Mouse (Mus musculus) lung, postnatal 0 days (tissue): Measurements from ENCODE around the gene Galnt7. TPM values are rescaled to one million over a fixed set of nuclear protein-coding genes. Genes with fewer than 3 reads are reported as not detected.
A peak's percentile ranks its signal among the peaks of the same experiment; 100 is the strongest.

Experiments
- ATAC-seq: fragments of 200-750 bp; cut with Nextera tagmentation; 2 replicates; pipeline ENCODE4 v1.8.0; 2017; ENCODE audit warnings: moderate library complexity
- DNase-seq: peaks from one replicate; pipeline ENCODE4 v3.0.0-alpha.2; 2016; ENCODE audit warnings: low spot score
- H3K27ac ChIP-seq: fragments of 300-500 bp; sonication (generic); 2 replicates; pipeline ENCODE4 v1.5.1; 2014; ENCODE audit warnings: antibody characterized with exemption, mild to moderate bottlenecking, low read length, mixed read lengths
- H3K27me3 ChIP-seq: fragments of 300-500 bp; sonication (generic); replicated peaks from 2 replicates; pipeline ENCODE4 v1.6.1; 2014; ENCODE audit warnings: low read length, mixed read lengths; ENCODE audit not compliant: insufficient read depth
- H3K36me3 ChIP-seq: fragments of 300-500 bp; sonication (generic); 2 replicates; pipeline ENCODE4 v1.6.1; 2014; ENCODE audit warnings: low read length, mixed read lengths; ENCODE audit not compliant: insufficient read depth
- H3K4me1 ChIP-seq: fragments of 300-500 bp; sonication (generic); 2 replicates; pipeline ENCODE4 v1.6.1; 2014; ENCODE audit warnings: antibody characterized with exemption, low read depth, low read length, mixed read lengths; ENCODE audit not compliant: insufficient read depth
- H3K4me2 ChIP-seq: fragments of 300-500 bp; sonication (generic); replicated peaks from 2 replicates; pipeline ENCODE4 v1.6.1; 2014; ENCODE audit warnings: low read depth, mild to moderate bottlenecking, low read length, moderate library complexity, mixed read lengths
- H3K4me3 ChIP-seq: fragments of 300-500 bp; sonication (generic); 2 replicates; pipeline ENCODE4 v1.5.1; 2014; ENCODE audit warnings: low read depth, low read length
- H3K9ac ChIP-seq: fragments of 300-500 bp; sonication (generic); replicated peaks from 2 replicates; pipeline ENCODE4 v1.6.1; 2014; ENCODE audit warnings: low read depth, mild to moderate bottlenecking
- H3K9me3 ChIP-seq: fragments of 300-500 bp; sonication (generic); 2 replicates; pipeline ENCODE4 v1.6.1; 2016; ENCODE audit warnings: low read length, mixed read lengths
- CTCF ChIP-seq: IDR thresholded peaks from 2 replicates; pipeline ENCODE4 v1.5.1; 2016; ENCODE audit warnings: antibody characterized with exemption, mild to moderate bottlenecking
- EP300 ChIP-seq: IDR thresholded peaks from 2 replicates; pipeline ENCODE4 v1.6.1; 2016; ENCODE audit warnings: antibody characterized with exemption, mild to moderate bottlenecking, control low read depth
- WGBS: fragments of 180-500 bp; shearing (Covaris S2); extraction: QIAGEN DNeasy Blood & Tissue Kit; methylation state at CpG from one replicate; pipeline ENCODE4 v1.1.7; 2014; 5-methylcytosine and 5-hydroxymethylcytosine counted together
- polyA plus RNA-seq: library from polyadenylated mRNA; unstranded; fragments of >200 nt; fragmentation: Nextera tagmentation; extraction: Ambion mirVana; gene quantifications from 2 replicates; pipeline ENCODE4 v1.2.1, GENCODE M21; 2015

The Galnt7 gene
- polyA plus RNA-seq, result 5.0 and 5.7 TPM in 2 replicates

GRCm38 (mm10) chr8:57652456-57653055, at the start of gene Galnt7:
TSS of gene Galnt7 (minus strand) at chr8:57653032.
- peak; percentile 80 for ATAC-seq
- Histone ChIP-seq H3K9ac (peak within 1 kb of the TSS; percentile 75), H3K4me2 (peak within 1 kb of the TSS; percentile 99), H3K4me1 (no peaks in the 10 kb centered on the region), H3K4me3 (peak within 1 kb of the TSS; percentile 88), H3K27ac (peak within 1 kb of the TSS; percentile 90), H3K9me3 (no peaks in the 10 kb centered on the region), H3K36me3 (no peaks in the 10 kb centered on the region), H3K27me3 (no peaks in the 10 kb centered on the region)
- DNase-seq, result peak; percentile 63
- TF ChIP-seq EP300 (no peak), CTCF (no peak)
- WGBS, result 3% methylated on average over 14 of the region's 74 CpGs

- Histone ChIP-seq H3K9ac (no peak overlapping the region), H3K9me3 (no peaks in the 10 kb centered on the region), H3K27me3 (no peaks in the 10 kb centered on the region), H3K36me3 (no peaks in the 10 kb centered on the region), H3K4me1 (no peaks in the 10 kb centered on the region), H3K27ac (no peak overlapping the region), H3K4me3 (no peak overlapping the region), H3K4me2 (no peak overlapping the region)
- 51% methylated on average over 7 of the region's 7 CpGs for WGBS
- no peak for TF ChIP-seq EP300
- no peak for TF ChIP-seq CTCF
- ATAC-seq (no peak), DNase-seq (no peak)
Measured at GRCm38 (mm10) chr8:57688633-57689032, 35.8 kb upstream of the Galnt7 start.

- H3K9me3 ChIP-seq, result no peaks in the 10 kb centered on the region
- TF ChIP-seq EP300 (no peak), CTCF (no peak)
- DNase-seq (no peak), ATAC-seq (no peak)
- no peaks in the 10 kb centered on the region for H3K27me3 ChIP-seq
- H3K9ac ChIP-seq, result no peak overlapping the region
- no peak overlapping the region for H3K27ac ChIP-seq
- H3K4me2 ChIP-seq, result no peak overlapping the region
- WGBS, result 90% methylated on average over 3 of the region's 3 CpGs
- no peak overlapping the region for H3K4me3 ChIP-seq
- H3K4me1 ChIP-seq, result no peaks in the 10 kb centered on the region
- H3K36me3 ChIP-seq, result no peaks in the 10 kb centered on the region
Measured at GRCm38 (mm10) chr8:57685803-57686202, 33.0 kb upstream of the Galnt7 start.

- no peak for TF ChIP-seq EP300
- no peak for TF ChIP-seq CTCF
- Histone ChIP-seq H3K27ac (no peak overlapping the region), H3K9ac (no peak overlapping the region), H3K36me3 (no peaks in the 10 kb centered on the region), H3K4me2 (no peak overlapping the region), H3K4me1 (no peaks in the 10 kb centered on the region), H3K4me3 (no peak overlapping the region), H3K9me3 (no peaks in the 10 kb centered on the region), H3K27me3 (no peaks in the 10 kb centered on the region)
- DNase-seq (no peak), ATAC-seq (no peak)
- 75% methylated on average over 5 of the region's 5 CpGs for WGBS
Measured at GRCm38 (mm10) chr8:57680044-57680443, 27.2 kb upstream of the Galnt7 start.

GRCm38 (mm10) chr8:57664121-57664520, 11.3 kb upstream of the Galnt7 start:
- no peak overlapping the region for H3K27ac ChIP-seq
- no peaks in the 10 kb centered on the region for H3K36me3 ChIP-seq
- H3K9me3 ChIP-seq, result no peaks in the 10 kb centered on the region
- no peaks in the 10 kb centered on the region for H3K27me3 ChIP-seq
- no peaks in the 10 kb centered on the region for H3K4me1 ChIP-seq
- H3K9ac ChIP-seq, result no peak overlapping the region
- no peak overlapping the region for H3K4me2 ChIP-seq
- H3K4me3 ChIP-seq, result no peak overlapping the region
- 77% methylated on average over 2 of the region's 2 CpGs for WGBS
- ATAC-seq (no peak), DNase-seq (no peak)
- TF ChIP-seq CTCF (no peak), EP300 (no peak)

- H3K27me3 ChIP-seq, result no peaks in the 10 kb centered on the region
- no peak for DNase-seq
- H3K4me1 ChIP-seq, result no peaks in the 10 kb centered on the region
- no peak overlapping the region for H3K9ac ChIP-seq
- H3K27ac ChIP-seq, result no peak overlapping the region
- 80% methylated on average over 2 of the region's 2 CpGs for WGBS
- TF ChIP-seq EP300 (no peak), CTCF (no peak)
- no peaks in the 10 kb centered on the region for H3K9me3 ChIP-seq
- H3K4me2 ChIP-seq, result no peak overlapping the region
- no peak overlapping the region for H3K4me3 ChIP-seq
- ATAC-seq, result no peak
- no peaks in the 10 kb centered on the region for H3K36me3 ChIP-seq
Measured at GRCm38 (mm10) chr8:57660019-57660418, 7.2 kb upstream of the Galnt7 start.

- H3K4me2 ChIP-seq, result no peak overlapping the region
- no peak for TF ChIP-seq EP300
- no peak for TF ChIP-seq CTCF
- H3K27me3 ChIP-seq, result no peaks in the 10 kb centered on the region
- H3K36me3 ChIP-seq, result no peaks in the 10 kb centered on the region
- no peaks in the 10 kb centered on the region for H3K4me1 ChIP-seq
- ATAC-seq, result no peak
- no peak overlapping the region for H3K9ac ChIP-seq
- no peak overlapping the region for H3K4me3 ChIP-seq
- H3K27ac ChIP-seq, result no peak overlapping the region
- WGBS, result 50% methylated on average over 6 of the region's 6 CpGs
- DNase-seq, result no peak
- H3K9me3 ChIP-seq, result no peaks in the 10 kb centered on the region
Measured at GRCm38 (mm10) chr8:57656446-57656845, 3.6 kb upstream of the Galnt7 start.
